Mouse (Mus musculus): ENCODE measurements around the gene Setd4. TPM values are rescaled to one million over a fixed set of nuclear protein-coding genes. Genes with fewer than 3 reads are reported as not detected.
A peak's percentile ranks its signal among the peaks of the same experiment; 100 is the strongest.

The Setd4 gene
- total RNA-seq, 2 experiments from 2014 or later = 1.0 to 1.4 TPM

- intact Hi-C loops (cut with DNase I) = no loop called here
- no peak for DNase-seq
Observed at GRCm38 (mm10) chr16:93593406-93593805, 10.5 kb downstream of the Setd4 start.

GRCm38 (mm10) chr16:93592711-93593110 is 11.2 kb downstream of the Setd4 start:
- intact Hi-C loops (cut with DNase I) = no loop called here
- no peak for DNase-seq

- intact Hi-C loops (cut with DNase I) = no loop called here
Observed at GRCm38 (mm10) chr16:93591450-93592430, 12.1 kb downstream of the Setd4 start.

GRCm38 (mm10) chr16:93590915-93591314 is 12.9 kb downstream of the Setd4 start:
- no peak for DNase-seq
- intact Hi-C loops (cut with DNase I) = no loop called here

More at GRCm38 (mm10) chr16:93591450-93592430, 12.1 kb downstream of the Setd4 start:
- DNase-seq = no peak

GRCm38 (mm10) chr16:93588281-93588680 is 15.6 kb downstream of the Setd4 start:
- no peak for DNase-seq
- intact Hi-C loops (cut with DNase I) = no loop called here

- intact Hi-C loops (cut with DNase I) = loop anchor here (1.0 kb wide), 1 partner anchor 10 kb away; no protein-coding TSS in a partner anchor
- no peak for DNase-seq
Observed at GRCm38 (mm10) chr16:93586382-93586781, 17.5 kb downstream of the Setd4 start.

GRCm38 (mm10) chr16:93585703-93586205 is 18.1 kb downstream of the Setd4 start:
- no peak for DNase-seq
- intact Hi-C loops (cut with DNase I) = loop anchor here (1.0 kb wide), 1 partner anchor 9 kb away; no protein-coding TSS in a partner anchor

- DNase-seq = no peak
- intact Hi-C loops (cut with DNase I) = no loop called here
Observed at GRCm38 (mm10) chr16:93584976-93585702, 18.7 kb downstream of the Setd4 start.

- no peak for DNase-seq
- intact Hi-C loops (cut with DNase I) = no loop called here
Observed at GRCm38 (mm10) chr16:93581125-93581524, 22.7 kb downstream of the Setd4 start.

GRCm38 (mm10) chr16:93578346-93579005 is 25.4 kb downstream of the Setd4 start:
- no peak for DNase-seq
- intact Hi-C loops (cut with DNase I) = no loop called here

GRCm38 (mm10) chr16:93576412-93577082 is 27.3 kb downstream of the Setd4 start:
- DNase-seq = peak; percentile 69 to 74
- intact Hi-C loops (cut with DNase I) = loop anchor here (1.0 kb wide), 1 partner anchor 10 kb away; no protein-coding TSS in a partner anchor

- intact Hi-C loops (cut with DNase I) = no loop called here
- no peak for DNase-seq
Observed at GRCm38 (mm10) chr16:93575574-93575973, 28.3 kb downstream of the Setd4 start.

GRCm38 (mm10) chr16:93574521-93575191 is 29.2 kb downstream of the Setd4 start:
- intact Hi-C loops (cut with DNase I) = no loop called here
- no peak for DNase-seq

GRCm38 (mm10) chr16:93573434-93573833 is 30.4 kb downstream of the Setd4 start:
- intact Hi-C loops (cut with DNase I) = no loop called here

GRCm38 (mm10) chr16:93572383-93572782 is 31.5 kb downstream of the Setd4 start:
- intact Hi-C loops (cut with DNase I) = no loop called here
- DNase-seq = no peak

More at GRCm38 (mm10) chr16:93573434-93573833, 30.4 kb downstream of the Setd4 start:
- DNase-seq = no peak

GRCm38 (mm10) chr16:93558499-93558898 is 45.4 kb downstream of the Setd4 start:
- intact Hi-C loops (cut with DNase I) = no loop called here
- DNase-seq = no peak

- DNase-seq = no peak
- intact Hi-C loops (cut with DNase I) = no loop called here
Observed at GRCm38 (mm10) chr16:93557646-93558045, 46.2 kb downstream of the Setd4 start.

- intact Hi-C loops (cut with DNase I) = no loop called here
Observed at GRCm38 (mm10) chr16:93552686-93553513, 51.0 kb downstream of the Setd4 start.

More at GRCm38 (mm10) chr16:93552686-93553513, 51.0 kb downstream of the Setd4 start:
- DNase-seq = no peak

Data from gastrocnemius, postnatal 36 days (tissue).